Mouse (Mus musculus) intestine, postnatal 0 days (tissue): ENCODE measurements around the gene Ehd2. TPM values are rescaled to one million over a fixed set of nuclear protein-coding genes. Genes with fewer than 3 reads are reported as not detected.

ENCODE experiments used
- ATAC-seq: fragments of 200-750 bp; cut with Nextera tagmentation; 2 replicates; pipeline ENCODE4 v1.8.0; 2017; ENCODE audit warnings: mild to moderate bottlenecking, moderate TSS enrichment, moderate library complexity
- H3K27ac ChIP-seq: fragments of 300-500 bp; sonication (generic); 2 replicates; pipeline ENCODE4 v1.5.1; 2014; ENCODE audit warnings: mild to moderate bottlenecking, low read depth, low read length, moderate library complexity
- H3K27me3 ChIP-seq: fragments of 300-500 bp; sonication (generic); replicated peaks from 2 replicates; pipeline ENCODE4 v1.6.1; 2014; ENCODE audit warnings: low read length, mixed read lengths; ENCODE audit not compliant: control insufficient read depth, insufficient read depth
- H3K36me3 ChIP-seq: fragments of 300-500 bp; sonication (generic); 2 replicates; pipeline ENCODE4 v1.6.1; 2014; ENCODE audit warnings: mild to moderate bottlenecking, moderate library complexity; ENCODE audit not compliant: control insufficient read depth, insufficient read depth
- H3K4me1 ChIP-seq: fragments of 300-500 bp; sonication (generic); replicated peaks from 2 replicates; pipeline ENCODE4 v1.6.1; 2014; ENCODE audit warnings: antibody characterized with exemption, low read length, mixed read lengths; ENCODE audit not compliant: control insufficient read depth, insufficient read depth
- H3K4me2 ChIP-seq: fragments of 300-500 bp; sonication (generic); replicated peaks from 2 replicates; pipeline ENCODE4 v1.6.1; 2014; ENCODE audit warnings: low read depth, mild to moderate bottlenecking, moderate library complexity
- H3K4me3 ChIP-seq: fragments of 300-500 bp; sonication (generic); 2 replicates; pipeline ENCODE4 v1.5.1; 2014; ENCODE audit warnings: low read depth, low read length
- H3K9ac ChIP-seq: fragments of 300-500 bp; sonication (generic); 2 replicates; pipeline ENCODE4 v1.6.1; 2014; ENCODE audit warnings: mild to moderate bottlenecking, low read depth, low read length
- H3K9me3 ChIP-seq: fragments of 300-500 bp; sonication (generic); 2 replicates; pipeline ENCODE4 v1.6.1; 2016; ENCODE audit warnings: mixed run types; ENCODE audit not compliant: control insufficient read depth
- CTCF ChIP-seq: sonication (generic); IDR thresholded peaks from 2 replicates; pipeline ENCODE4 v1.5.1; 2016; ENCODE audit warnings: low read depth, mild to moderate bottlenecking, control low read depth, antibody characterized with exemption, moderate library complexity
- WGBS: fragments of 180-500 bp; shearing (Covaris S2); extraction: QIAGEN DNeasy Blood & Tissue Kit; methylation state at CpG from one replicate; pipeline ENCODE4 v1.1.7; 2014; 5-methylcytosine and 5-hydroxymethylcytosine counted together
- polyA plus RNA-seq: library from polyadenylated mRNA; unstranded; fragments of >200 nt; fragmentation: Nextera tagmentation; extraction: Ambion mirVana; gene quantifications from 2 replicates; pipeline ENCODE4 v1.2.1, GENCODE M21; 2015

Gene Ehd2
- polyA plus RNA-seq, 1 experiment from 2014 or later, result 29.3 TPM

DNA sequence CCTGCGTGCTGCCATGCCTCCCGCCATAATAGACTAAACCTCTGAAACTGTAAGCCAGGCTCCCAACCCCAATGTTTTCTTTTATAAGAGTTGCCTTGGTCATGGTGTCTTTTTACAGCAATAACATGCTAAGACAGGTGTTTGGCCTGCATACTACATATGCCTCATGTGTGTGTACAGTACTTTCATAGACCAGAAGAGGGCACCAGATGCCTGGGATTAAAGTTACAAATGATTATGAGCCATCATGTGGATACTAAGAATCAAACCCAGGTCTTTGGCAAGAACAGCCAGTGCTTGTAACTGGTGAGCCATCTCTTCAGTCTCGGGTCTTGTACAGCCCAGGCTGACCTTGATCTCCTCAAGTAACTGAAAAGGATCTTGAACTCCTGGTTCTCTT, 2.3 kb upstream of the Ehd2 start:
- 85% methylated on average over 3 of the region's 3 CpGs for WGBS
- Histone ChIP-seq H3K27ac (no peak overlapping the region), H3K9ac (no peak overlapping the region), H3K9me3 (no peaks in the 10 kb centered on the region), H3K4me2 (no peak overlapping the region), H3K36me3 (peaks cover 25% of the 10 kb centered on the region), H3K27me3 (no peaks in the 10 kb centered on the region), H3K4me1 (peaks cover 3% of the 10 kb centered on the region; the same call in 1 of the 2 replicates), H3K4me3 (no peak overlapping the region)
- peak; percentile 53 for TF ChIP-seq CTCF
- ATAC-seq, result no peak

DNA sequence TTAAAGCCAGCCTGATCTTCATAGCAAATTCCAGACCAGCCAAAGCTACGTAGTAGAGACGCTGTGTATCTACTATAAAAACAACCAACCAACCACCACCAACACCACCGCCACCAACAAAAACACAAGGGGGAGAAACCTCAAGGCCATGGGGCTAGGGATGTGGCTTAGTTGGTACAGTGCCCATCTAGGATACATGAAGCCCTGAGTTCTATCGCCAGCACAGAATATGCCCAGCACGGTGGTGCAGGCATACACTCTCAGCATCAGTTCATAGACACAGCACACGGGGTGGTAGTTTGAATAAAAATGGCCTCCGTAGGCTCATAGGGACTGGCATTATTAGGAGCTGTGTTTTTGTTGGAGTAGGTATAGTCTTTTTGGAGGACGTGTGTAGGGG, 955 bp upstream of the Ehd2 start:
- Histone ChIP-seq H3K4me3 (no peak overlapping the region), H3K4me2 (no peak overlapping the region), H3K27me3 (no peaks in the 10 kb centered on the region), H3K36me3 (peaks cover 15% of the 10 kb centered on the region), H3K9ac (no peak overlapping the region), H3K4me1 (peaks cover 8% of the 10 kb centered on the region; the same call in 1 of the 2 replicates), H3K9me3 (no peaks in the 10 kb centered on the region), H3K27ac (no peak overlapping the region)
- WGBS, result 87% methylated on average over 8 of the region's 8 CpGs
- no peak for ATAC-seq
- TF ChIP-seq CTCF, result no peak

GRCm38 (mm10) chr7:15966489-15966888, 878 bp downstream of the Ehd2 start:
- Histone ChIP-seq H3K27ac (no peak overlapping the region), H3K36me3 (peaks cover 4% of the 10 kb centered on the region; the same call in 1 of the 2 replicates), H3K4me1 (peaks cover 8% of the 10 kb centered on the region; the same call in 1 of the 2 replicates), H3K4me2 (peak overlapping the region; percentile 57), H3K9me3 (no peaks in the 10 kb centered on the region), H3K9ac (no peak overlapping the region), H3K4me3 (peak overlapping the region; percentile 44), H3K27me3 (no peaks in the 10 kb centered on the region)
- 70% methylated on average over 3 of the region's 3 CpGs for WGBS
- no peak for ATAC-seq
- no peak for TF ChIP-seq CTCF

- WGBS, result 75% methylated on average over 32 of the region's 32 CpGs
- H3K27ac ChIP-seq, result 0 out of 2 replicates have a peak overlapping the region, but pooled peaks have one; percentile 75
- H3K4me3 ChIP-seq, result no peak overlapping the region
- peaks cover 8% of the 10 kb centered on the region; the same call in 1 of the 2 replicates for H3K4me1 ChIP-seq
- peaks cover 7% of the 10 kb centered on the region; the same call in 1 of the 2 replicates for H3K36me3 ChIP-seq
- no peaks in the 10 kb centered on the region for H3K9me3 ChIP-seq
- ATAC-seq, result no peak
- no peak for TF ChIP-seq CTCF
- peak overlapping the region; percentile 9; the same call in 1 of the 2 replicates for H3K4me2 ChIP-seq
- no peak overlapping the region for H3K9ac ChIP-seq
- H3K27me3 ChIP-seq, result no peaks in the 10 kb centered on the region
Observed at GRCm38 (mm10) chr7:15963798-15964652, 3.3 kb downstream of the Ehd2 start.

DNA sequence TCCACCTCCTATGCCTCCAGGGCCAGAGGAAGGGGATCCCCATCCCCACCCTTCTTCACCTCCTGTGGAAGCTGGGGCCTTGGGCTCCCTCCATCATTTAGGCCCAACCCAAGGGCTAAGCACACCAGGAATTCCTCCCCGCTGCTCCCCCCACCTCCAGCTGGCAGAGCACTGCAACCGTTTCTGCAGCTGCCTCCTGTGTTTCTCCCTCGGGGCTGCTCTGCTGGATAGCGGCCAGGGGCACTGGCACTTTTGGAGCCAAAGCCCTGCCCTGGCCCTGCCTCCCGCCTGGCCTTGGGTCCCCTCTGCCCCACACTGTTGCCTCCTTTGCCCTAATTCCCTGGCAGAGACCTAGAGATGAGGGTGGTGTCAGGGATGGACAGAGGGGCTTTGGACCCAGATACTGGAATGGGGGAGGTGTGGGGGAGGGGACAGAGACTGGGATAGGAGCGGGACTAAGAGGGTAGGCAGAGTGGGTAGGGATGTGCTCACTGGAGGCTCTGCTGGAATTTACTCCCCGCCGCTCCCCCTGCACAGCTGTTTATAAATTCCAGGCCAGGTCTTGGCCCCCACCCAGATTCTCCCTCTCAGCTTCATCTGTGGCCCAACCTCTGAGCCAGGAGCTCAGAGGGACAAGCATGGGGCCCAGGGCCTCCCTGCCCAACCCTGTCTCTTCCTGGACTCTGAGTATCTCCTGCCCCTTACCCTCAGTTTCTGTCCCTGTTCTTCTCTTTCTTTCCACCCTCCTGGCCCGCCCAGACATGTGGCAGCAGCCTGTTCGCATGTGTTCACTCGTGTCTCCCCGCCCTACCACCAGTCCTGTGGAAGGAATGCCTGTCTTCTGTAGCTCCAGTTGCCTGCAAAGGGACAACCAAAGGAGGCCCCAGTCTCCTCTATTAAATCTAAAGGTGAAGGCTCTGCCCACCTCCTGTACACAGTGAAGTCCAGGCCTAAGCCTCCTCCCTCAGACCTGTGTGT, 4.8 kb downstream of the Ehd2 start:
- peaks cover 8% of the 10 kb centered on the region; the same call in 1 of the 2 replicates for H3K4me1 ChIP-seq
- no peaks in the 10 kb centered on the region for H3K27me3 ChIP-seq
- 31% methylated on average over 12 of the region's 12 CpGs for WGBS
- peak overlapping the region; percentile 75 for H3K27ac ChIP-seq
- peak; percentile 49; the same call in 1 of the 2 replicates for ATAC-seq
- peaks cover 9% of the 10 kb centered on the region; the same call in 1 of the 2 replicates for H3K36me3 ChIP-seq
- H3K9me3 ChIP-seq, result no peaks in the 10 kb centered on the region
- no peak for TF ChIP-seq CTCF
- no peak overlapping the region for H3K9ac ChIP-seq
- H3K4me2 ChIP-seq, result 0 out of 2 replicates have a peak overlapping the region, but pooled peaks have one; percentile 27
- no peak overlapping the region for H3K4me3 ChIP-seq

- no peak overlapping the region for H3K4me3 ChIP-seq
- ATAC-seq, result no peak
- no peaks in the 10 kb centered on the region for H3K27me3 ChIP-seq
- no peak overlapping the region for H3K9ac ChIP-seq
- H3K36me3 ChIP-seq, result peaks cover 16% of the 10 kb centered on the region; the same call in 1 of the 2 replicates
- 0 out of 2 replicates have a peak overlapping the region, but pooled peaks have one; percentile 75 for H3K27ac ChIP-seq
- TF ChIP-seq CTCF, result no peak
- WGBS, result 81% methylated on average over 7 of the region's 7 CpGs
- H3K4me2 ChIP-seq, result no peak overlapping the region; the same call in 1 of the 2 replicates
- no peaks in the 10 kb centered on the region for H3K9me3 ChIP-seq
- H3K4me1 ChIP-seq, result peaks cover 8% of the 10 kb centered on the region; the same call in 1 of the 2 replicates
Observed at GRCm38 (mm10) chr7:15961798-15962197, 5.6 kb downstream of the Ehd2 start.
